Mouse (Mus musculus) liver, adult 2 months (tissue): ENCODE measurements around the gene Adgrg3. TPM values are rescaled to one million over a fixed set of nuclear protein-coding genes. Genes with fewer than 3 reads are reported as not detected.

Experiments
- DNase-seq: peaks from one replicate; pipeline ENCODE4 v3.0.0-alpha.2; 2011; ENCODE audit warnings: low read depth, low spot score; ENCODE audit errors: extremely low read depth
- H3K27ac ChIP-seq: fragments of 200-500 bp; replicated peaks from 2 replicates; pipeline ENCODE4 v1.5.1; 2012; ENCODE audit warnings: low read depth, mild to moderate bottlenecking, control low read depth, inconsistent platforms, low read length; ENCODE audit not compliant: insufficient read depth
- H3K27me3 ChIP-seq: fragments of 200-500 bp; 2 replicates; pipeline ENCODE4 v1.6.1; 2012; ENCODE audit warnings: mild to moderate bottlenecking, moderate library complexity, low read length, inconsistent platforms; ENCODE audit not compliant: control insufficient read depth, insufficient read depth
- H3K36me3 ChIP-seq: fragments of 200-500 bp; 2 replicates; pipeline ENCODE4 v1.6.1; 2012; ENCODE audit warnings: low read length, inconsistent platforms; ENCODE audit not compliant: control insufficient read depth, insufficient read depth
- H3K4me1 ChIP-seq: fragments of 200-500 bp; 2 replicates; pipeline ENCODE4 v1.6.1; 2011; ENCODE audit warnings: low read length; ENCODE audit not compliant: control insufficient read depth, insufficient read depth
- H3K4me3 ChIP-seq: fragments of 200-500 bp; 2 replicates; pipeline ENCODE4 v1.5.1; 2011; ENCODE audit warnings: low read depth, mild to moderate bottlenecking, control low read depth, low read length, moderate library complexity; ENCODE audit not compliant: insufficient read depth
- H3K79me2 ChIP-seq: fragments of 200-500 bp; 2 replicates; pipeline ENCODE4 v1.6.1; 2012; ENCODE audit warnings: inconsistent platforms, mild to moderate bottlenecking, low read length, moderate library complexity; ENCODE audit not compliant: control insufficient read depth, insufficient read depth
- H3K9ac ChIP-seq: fragments of 200-500 bp; 2 replicates; pipeline ENCODE4 v1.6.1; 2012; ENCODE audit warnings: low read depth, mild to moderate bottlenecking, control low read depth, inconsistent platforms, low read length
- CTCF ChIP-seq: fragments of 200-500 bp; IDR thresholded peaks from 2 replicates; pipeline ENCODE4 v1.5.1; 2011; ENCODE audit warnings: low read depth, low read length, control low read depth
- POLR2A ChIP-seq: fragments of 200-500 bp; IDR thresholded peaks from 2 replicates; pipeline ENCODE4 v1.6.1; 2011; ENCODE audit warnings: low read length, control low read depth; ENCODE audit not compliant: insufficient read depth; ENCODE audit errors: extremely low read depth
- WGBS: fragments of 180-500 bp; shearing (Covaris S2); methylation state at CpG from one replicate; pipeline ENCODE4 v1.1.7; 2018; 5-methylcytosine and 5-hydroxymethylcytosine counted together
- polyA plus RNA-seq: library from polyadenylated mRNA; depleted of rRNA; stranded (reverse); fragments of >200 nt; gene quantifications from 2 replicates; pipeline ENCODE4 v1.2.3, GENCODE M21; 2012
- total RNA-seq: library from RNA; depleted of rRNA; stranded (reverse); fragments of >200 nt; gene quantifications from 2 replicates; pipeline ENCODE4 v1.2.3, GENCODE M21; 2014

Gene Adgrg3
- total and polyA plus RNA-seq, 2 experiments = 3.0 to 8.5 TPM

- WGBS = 85% methylated on average over 11 of the region's 11 CpGs
- Histone ChIP-seq H3K27ac (no peak overlapping the region), H3K27me3 (no peaks in the 10 kb centered on the region), H3K36me3 (no peaks in the 10 kb centered on the region), H3K4me1 (0 out of 2 replicates have a peak, but pooled peaks cover 5% of the 10 kb centered on the region), H3K4me3 (no peak overlapping the region), H3K9ac (no peak overlapping the region), H3K79me2 (no peaks in the 10 kb centered on the region)
- no peak for TF ChIP-seq POLR2A
- no peak for TF ChIP-seq CTCF
- no peak for DNase-seq
Measured at GRCm38 (mm10) chr8:94990598-94991453, 26.7 kb upstream of the Adgrg3 start.

- DNase-seq = no peak
- 54% methylated on average over 9 of the region's 9 CpGs for WGBS
- H3K36me3 ChIP-seq = no peaks in the 10 kb centered on the region
- no peak overlapping the region for H3K27ac ChIP-seq
- no peaks in the 10 kb centered on the region for H3K27me3 ChIP-seq
- H3K79me2 ChIP-seq = no peaks in the 10 kb centered on the region
- 0 out of 2 replicates have a peak, but pooled peaks cover 5% of the 10 kb centered on the region for H3K4me1 ChIP-seq
- TF ChIP-seq CTCF (no peak), POLR2A (no peak)
- H3K4me3 ChIP-seq = no peak overlapping the region
- no peak overlapping the region for H3K9ac ChIP-seq
Measured at GRCm38 (mm10) chr8:94991454-94991994, 26.0 kb upstream of the Adgrg3 start.

GRCm38 (mm10) chr8:94992010-94992409 is 25.5 kb upstream of the Adgrg3 start:
- Histone ChIP-seq H3K9ac (no peak overlapping the region), H3K27ac (peak overlapping the region; percentile 8; the same call in 1 of the 2 replicates), H3K4me1 (0 out of 2 replicates have a peak, but pooled peaks cover 5% of the 10 kb centered on the region), H3K36me3 (no peaks in the 10 kb centered on the region), H3K79me2 (no peaks in the 10 kb centered on the region), H3K4me3 (no peak overlapping the region), H3K27me3 (no peaks in the 10 kb centered on the region)
- WGBS = 84% methylated on average over 4 of the region's 4 CpGs
- no peak for DNase-seq
- TF ChIP-seq POLR2A = no peak
- TF ChIP-seq CTCF = no peak

- no peaks in the 10 kb centered on the region for H3K27me3 ChIP-seq
- no peak for TF ChIP-seq CTCF
- no peak for TF ChIP-seq POLR2A
- no peaks in the 10 kb centered on the region for H3K79me2 ChIP-seq
- no peak for DNase-seq
- 58% methylated on average over 5 of the region's 5 CpGs for whole genome bisulfite sequencing
- 0 out of 2 replicates have a peak overlapping the region, but pooled peaks have one; percentile 6 for H3K9ac ChIP-seq
- H3K4me1 ChIP-seq = peaks cover 6% of the 10 kb centered on the region; the same call in 1 of the 2 replicates
- no peak overlapping the region; the same call in 1 of the 2 replicates for H3K27ac ChIP-seq
- H3K4me3 ChIP-seq = no peak overlapping the region
- H3K36me3 ChIP-seq = no peaks in the 10 kb centered on the region
Measured at GRCm38 (mm10) chr8:94992534-94992933, 25.0 kb upstream of the Adgrg3 start.

GRCm38 (mm10) chr8:94992996-94993724 is 24.3 kb upstream of the Adgrg3 start:
- TF ChIP-seq CTCF (no peak), POLR2A (no peak)
- Histone ChIP-seq H3K9ac (no peak overlapping the region), H3K36me3 (no peaks in the 10 kb centered on the region), H3K79me2 (no peaks in the 10 kb centered on the region), H3K4me1 (peaks cover 6% of the 10 kb centered on the region; the same call in 1 of the 2 replicates), H3K27ac (no peak overlapping the region; the same call in 1 of the 2 replicates), H3K4me3 (no peak overlapping the region), H3K27me3 (no peaks in the 10 kb centered on the region)
- 87% methylated on average over 9 of the region's 9 CpGs for WGBS
- DNase-seq = no peak
